In the genomic region with DNA sequence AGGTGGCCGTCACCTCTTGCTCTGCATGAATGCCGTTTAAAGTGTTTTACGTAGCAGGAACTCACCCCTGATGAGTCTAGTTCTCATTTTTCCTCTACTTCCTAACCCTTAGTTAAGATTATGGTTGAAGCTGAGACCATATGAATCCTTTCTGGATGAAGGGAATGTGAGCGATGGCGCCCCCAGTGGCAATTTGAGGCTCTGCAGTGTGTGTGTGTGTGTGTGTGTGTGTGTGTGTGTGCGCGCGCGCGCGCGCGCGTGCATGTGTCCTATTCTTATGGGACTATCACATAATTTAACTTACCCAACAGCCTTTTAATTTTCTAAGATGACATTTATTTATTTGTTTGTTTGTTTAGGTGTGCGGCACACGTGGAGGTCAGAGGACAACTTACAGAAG, we compare ENCODE assay signal across 13 mouse cellular contexts.
DNase-seq lines count a peak whose midpoint lies in the region; ATAC-seq and TF ChIP-seq lines count a peak whose summit lies in the region.
"Had no signal": no experiment of that assay in that cellular context is flagged by ENCODE, and none has a peak within 500 bp of the region (broad histone marks: within the 10 kb centered on the region; RNA-seq: fewer than 3 reads in every experiment).

No protein-coding gene starts in this region.

- 77% methylated on average over 16 of the region's 16 CpGs for WGBS in kidney, adult 2 months
- 75% methylated on average over 16 of the region's 16 CpGs for WGBS in kidney, embryonic 14.5 days
- 75% methylated on average over 16 of the region's 16 CpGs for WGBS in spleen, adult 2 months
- WGBS in stomach, postnatal 0 days = 71% methylated on average over 16 of the region's 16 CpGs
- WGBS in forebrain, embryonic 10.5 days = 80% methylated on average over 16 of the region's 16 CpGs

- TF ChIP-seq CTCF in kidney, adult 2 months (conservative IDR thresholded peaks at IDR 0.05; ENCODE audit: insufficient read depth, insufficient read length, low read depth, low read length) = peak; percentile 26; the same call in 1 of the 2 replicates
- TF ChIP-seq CTCF in spleen, adult 2 months (IDR thresholded peaks at IDR 0.05; ENCODE audit: extremely low read depth, insufficient read depth, insufficient read length, insufficient replicate concordance) = 0 out of 2 replicates have a peak, but pooled peaks have one; percentile 7
- peak; percentile 24; the same call in 1 of the 2 replicates for TF ChIP-seq CTCF in bone marrow macrophage, adult 2 months (IDR thresholded peaks at IDR 0.05; ENCODE audit: low read depth, low read length)
- peak; percentile 51 for TF ChIP-seq CTCF in stomach, postnatal 0 days (IDR thresholded peaks at IDR 0.05; ENCODE audit: low read depth)

- H3K4me1 ChIP-seq in kidney, adult 2 months (ENCODE audit: control insufficient read depth, insufficient read depth, low read length) = no peaks in the 10 kb centered on the region
- H3K4me1 ChIP-seq in kidney, embryonic 14.5 days (ENCODE audit: control insufficient read depth, insufficient read depth, low read length) = no peaks in the 10 kb centered on the region
- no peaks in the 10 kb centered on the region for H3K4me1 ChIP-seq in spleen, adult 2 months (ENCODE audit: control insufficient read depth, insufficient read depth, insufficient read length)
- H3K4me1 ChIP-seq in bone marrow macrophage, adult 2 months (ENCODE audit: control insufficient read depth, insufficient read depth, low read length) = no peaks in the 10 kb centered on the region
- H3K4me1 ChIP-seq in stomach, postnatal 0 days (replicated peaks; ENCODE audit: control insufficient read depth, insufficient read depth) = no peaks in the 10 kb centered on the region
- no peaks in the 10 kb centered on the region for H3K4me1 ChIP-seq in forebrain, embryonic 10.5 days

- H3K4me3 ChIP-seq in kidney, adult 2 months (ENCODE audit: insufficient read depth, low read depth, low read length) = no peak overlapping the region
- H3K4me3 ChIP-seq in kidney, embryonic 14.5 days (ENCODE audit: low read length) = no peak overlapping the region
- H3K4me3 ChIP-seq in spleen, adult 2 months (ENCODE audit: extremely low read depth, insufficient read depth, insufficient read length) = no peak overlapping the region
- no peak overlapping the region for H3K4me3 ChIP-seq in bone marrow macrophage, adult 2 months (ENCODE audit: insufficient read depth, low read length)
- H3K4me3 ChIP-seq in stomach, postnatal 0 days (ENCODE audit: low read depth, low read length) = no peak overlapping the region
- H3K4me3 ChIP-seq in forebrain, embryonic 10.5 days = no peak overlapping the region

- H3K9me3 ChIP-seq in kidney, embryonic 14.5 days (ENCODE audit: control insufficient read depth, low read length) = no peaks in the 10 kb centered on the region
- no peaks in the 10 kb centered on the region for H3K9me3 ChIP-seq in stomach, postnatal 0 days (ENCODE audit: control insufficient read depth, low read length)
- no peaks in the 10 kb centered on the region for H3K9me3 ChIP-seq in forebrain, embryonic 10.5 days

- no peak overlapping the region for H3K4me2 ChIP-seq in kidney, embryonic 14.5 days (replicated peaks; ENCODE audit: low read depth, low read length)
- H3K4me2 ChIP-seq in stomach, postnatal 0 days (replicated peaks; ENCODE audit: low read depth) = no peak overlapping the region

- no peak for ATAC-seq in kidney, embryonic 14.5 days (ENCODE audit: low FRiP score, low TSS enrichment)
- ATAC-seq in stomach, postnatal 0 days (ENCODE audit: low FRiP score, low TSS enrichment) = no peak

- TF ChIP-seq POLR2A in kidney, adult 2 months (IDR thresholded peaks at IDR 0.05; ENCODE audit: low read depth, low read length) = no peak
- no peak for TF ChIP-seq POLR2A in spleen, adult 2 months (IDR thresholded peaks at IDR 0.05; ENCODE audit: low read depth, low read length)
- no peak for TF ChIP-seq POLR2A in bone marrow macrophage, adult 2 months (IDR thresholded peaks at IDR 0.05; ENCODE audit: borderline replicate concordance, low read depth, low read length)

- no peaks in the 10 kb centered on the region for H3K27me3 ChIP-seq in kidney, adult 2 months (replicated peaks; ENCODE audit: control insufficient read depth, insufficient read depth, low read length)
- H3K27me3 ChIP-seq in kidney, embryonic 14.5 days (ENCODE audit: control insufficient read depth, insufficient read depth, low read length) = no peaks in the 10 kb centered on the region
- H3K27me3 ChIP-seq in spleen, adult 2 months (ENCODE audit: control insufficient read depth, insufficient read depth, low read length) = no peaks in the 10 kb centered on the region
- no peaks in the 10 kb centered on the region for H3K27me3 ChIP-seq in stomach, postnatal 0 days (ENCODE audit: control insufficient read depth, insufficient read depth, low read length)
- H3K27me3 ChIP-seq in forebrain, embryonic 10.5 days (ENCODE audit: poor library complexity, severe bottlenecking) = no peaks in the 10 kb centered on the region

- no peaks in the 10 kb centered on the region for H3K36me3 ChIP-seq in kidney, adult 2 months (ENCODE audit: control insufficient read depth, insufficient read depth, low read length)
- no peaks in the 10 kb centered on the region for H3K36me3 ChIP-seq in kidney, embryonic 14.5 days (ENCODE audit: control insufficient read depth, insufficient read depth, low read length)
- H3K36me3 ChIP-seq in spleen, adult 2 months (ENCODE audit: control insufficient read depth, insufficient read depth, low read length) = no peaks in the 10 kb centered on the region
- H3K36me3 ChIP-seq in stomach, postnatal 0 days (ENCODE audit: control insufficient read depth, insufficient read depth, low read length) = no peaks in the 10 kb centered on the region
- H3K36me3 ChIP-seq in forebrain, embryonic 10.5 days (replicated peaks) = no peaks in the 10 kb centered on the region

- no peak overlapping the region for H3K9ac ChIP-seq in kidney, embryonic 14.5 days (ENCODE audit: low read depth, low read length)
- H3K9ac ChIP-seq in stomach, postnatal 0 days (ENCODE audit: low read length) = no peak overlapping the region

- no peak overlapping the region for H3K27ac ChIP-seq in kidney, adult 2 months (ENCODE audit: insufficient read depth, low read depth, low read length)
- no peak overlapping the region for H3K27ac ChIP-seq in kidney, embryonic 14.5 days (ENCODE audit: low read depth, low read length)
- no peak overlapping the region for H3K27ac ChIP-seq in spleen, adult 2 months (ENCODE audit: insufficient read depth, low read length)
- no peak overlapping the region for H3K27ac ChIP-seq in bone marrow macrophage, adult 2 months (ENCODE audit: insufficient read depth, low read depth, low read length)
- H3K27ac ChIP-seq in stomach, postnatal 0 days (replicated peaks) = no peak overlapping the region
- H3K27ac ChIP-seq in forebrain, embryonic 10.5 days = no peak overlapping the region
- H3K27ac ChIP-seq: macrophage had no signal

- DNase-seq in kidney, adult 2 months = no peak
- DNase-seq in spleen, adult 2 months (ENCODE audit: low read depth in 1 of 2, low spot score in 2 of 2) = no peak
- no peak for DNase-seq in spleen, postnatal 4 days (ENCODE audit: low spot score in 2 of 2)
- DNase-seq in stomach, postnatal 0 days (ENCODE audit: low spot score) = no peak
- no peak for DNase-seq in forebrain, embryonic 10.5 days (ENCODE audit: extremely low spot score, low spot score)
- DNase-seq: gastrocnemius, postnatal 10 days; heart, postnatal 14 days; kidney, postnatal 10 days; right cerebral cortex, adult 18-20 months; thymus, postnatal 36 days had no signal

- TF ChIP-seq EP300 in stomach, postnatal 0 days (optimal IDR thresholded peaks at IDR 0.05) = no peak
